Mouse (Mus musculus): ENCODE results near the gene Nrarp.

GRCm38 (mm10) chr2:25218445-25218844 is 37.9 kb downstream of the Nrarp start, which contains the start of gene Fam166a:
- TF ChIP-seq CTCF (IDR thresholded peaks at IDR 0.05; ENCODE audit: extremely low read depth, insufficient read length, insufficient replicate concordance, low read depth, low read length) (no peak), POLR2A (IDR thresholded peaks at IDR 0.05; ENCODE audit: low read depth, low read length) (no peak)

All from small intestine, adult 2 months (tissue).